Mouse (Mus musculus) embryonic facial prominence, embryonic 13.5 days (tissue): ENCODE measurements around the gene Sox30. TPM values are rescaled to one million over a fixed set of nuclear protein-coding genes. Genes with fewer than 3 reads are reported as not detected.

Experiments used
- ATAC-seq: fragments of 200-750 bp; cut with Nextera tagmentation; 2 replicates; pipeline ENCODE4 v1.8.0; 2017; ENCODE audit warnings: low read depth; ENCODE audit not compliant: insufficient number of reproducible peaks, insufficient read depth, low FRiP score, low TSS enrichment
- H3K27ac ChIP-seq: fragments of 300-500 bp; sonication (generic); 2 replicates; pipeline ENCODE4 v1.5.1; 2015; ENCODE audit warnings: moderate library complexity, mild to moderate bottlenecking, inconsistent platforms
- H3K27me3 ChIP-seq: fragments of 300-500 bp; sonication (generic); 2 replicates; pipeline ENCODE4 v1.6.1; 2015; ENCODE audit warnings: mild to moderate bottlenecking, inconsistent platforms
- H3K36me3 ChIP-seq: fragments of 300-500 bp; sonication (generic); 2 replicates; pipeline ENCODE4 v1.6.1; 2015; ENCODE audit warnings: mild to moderate bottlenecking, inconsistent platforms
- H3K4me1 ChIP-seq: fragments of 300-500 bp; sonication (generic); 2 replicates; pipeline ENCODE4 v1.6.1; 2015; ENCODE audit warnings: inconsistent platforms
- H3K4me2 ChIP-seq: fragments of 300-500 bp; sonication (generic); 2 replicates; pipeline ENCODE4 v1.6.1; 2015; ENCODE audit warnings: moderate library complexity, mild to moderate bottlenecking, inconsistent platforms
- H3K4me3 ChIP-seq: fragments of 300-500 bp; sonication (generic); 2 replicates; pipeline ENCODE4 v1.5.1; 2015; ENCODE audit warnings: mild to moderate bottlenecking, inconsistent platforms
- H3K9ac ChIP-seq: fragments of 300-500 bp; sonication (generic); 2 replicates; pipeline ENCODE4 v1.6.1; 2015; ENCODE audit warnings: mild to moderate bottlenecking, inconsistent platforms
- H3K9me3 ChIP-seq: fragments of 300-500 bp; sonication (generic); 2 replicates; pipeline ENCODE4 v1.6.1; 2016; ENCODE audit warnings: inconsistent platforms
- WGBS: fragments of 180-500 bp; shearing (Covaris S2); methylation state at CpG from one replicate; pipeline ENCODE4 v1.1.7; 2015; ENCODE audit warnings: mixed read lengths; 5-methylcytosine and 5-hydroxymethylcytosine counted together
- polyA plus RNA-seq: library from polyadenylated mRNA; unstranded; fragments of >200 nt; fragmentation: Nextera tagmentation; extraction: Ambion mirVana; gene quantifications from 2 replicates; pipeline ENCODE4 v1.2.1, GENCODE M21; 2015

Gene Sox30
- polyA plus RNA-seq, 1 experiment from 2014 or later: 0.11 TPM

- Histone ChIP-seq H3K4me2 (no peak overlapping the region), H3K27ac (no peak overlapping the region), H3K4me1 (no peaks in the 10 kb centered on the region), H3K36me3 (no peaks in the 10 kb centered on the region), H3K4me3 (no peak overlapping the region), H3K27me3 (no peaks in the 10 kb centered on the region), H3K9me3 (no peaks in the 10 kb centered on the region), H3K9ac (no peak overlapping the region)
- WGBS: 88% methylated on average over 6 of the region's 6 CpGs
- ATAC-seq: no peak
These were observed 42.9 kb downstream of the Sox30 start for GRCm38 (mm10) chr11:46022983-46023382.

- Histone ChIP-seq H3K36me3 (no peaks in the 10 kb centered on the region), H3K9me3 (no peaks in the 10 kb centered on the region), H3K4me1 (peaks cover 5% of the 10 kb centered on the region; the same call in 1 of the 2 replicates), H3K4me2 (no peak overlapping the region), H3K27ac (no peak overlapping the region), H3K4me3 (no peak overlapping the region), H3K9ac (no peak overlapping the region), H3K27me3 (no peaks in the 10 kb centered on the region)
- no peak for ATAC-seq
- WGBS: 48% methylated on average over 7 of the region's 7 CpGs
These were observed 45.9 kb downstream of the Sox30 start for GRCm38 (mm10) chr11:46025962-46026392.

GRCm38 (mm10) chr11:46027952-46028814 lies 48.1 kb downstream of the Sox30 start:
- Histone ChIP-seq H3K4me2 (no peak overlapping the region), H3K4me1 (peaks cover 8% of the 10 kb centered on the region; the same call in 1 of the 2 replicates), H3K9ac (no peak overlapping the region), H3K9me3 (no peaks in the 10 kb centered on the region), H3K27me3 (no peaks in the 10 kb centered on the region), H3K4me3 (no peak overlapping the region), H3K36me3 (no peaks in the 10 kb centered on the region), H3K27ac (no peak overlapping the region)
- WGBS: 70% methylated on average over 6 of the region's 6 CpGs
- no peak for ATAC-seq

- H3K36me3 ChIP-seq: no peaks in the 10 kb centered on the region
- no peaks in the 10 kb centered on the region for H3K9me3 ChIP-seq
- no peaks in the 10 kb centered on the region for H3K27me3 ChIP-seq
- no peak for ATAC-seq
- H3K9ac ChIP-seq: no peak overlapping the region
- H3K27ac ChIP-seq: no peak overlapping the region
- no peak overlapping the region for H3K4me3 ChIP-seq
- H3K4me2 ChIP-seq: no peak overlapping the region
- H3K4me1 ChIP-seq: peaks cover 8% of the 10 kb centered on the region; the same call in 1 of the 2 replicates
- WGBS: 35% methylated on average over 2 of the region's 2 CpGs
These were observed 49.4 kb downstream of the Sox30 start for GRCm38 (mm10) chr11:46029485-46029884.

- no peaks in the 10 kb centered on the region for H3K36me3 ChIP-seq
- no peak overlapping the region for H3K4me2 ChIP-seq
- 68% methylated on average over 2 of the region's 2 CpGs for WGBS
- no peak for ATAC-seq
- H3K27me3 ChIP-seq: no peaks in the 10 kb centered on the region
- no peak overlapping the region for H3K27ac ChIP-seq
- H3K4me3 ChIP-seq: no peak overlapping the region
- H3K9me3 ChIP-seq: no peaks in the 10 kb centered on the region
- peaks cover 8% of the 10 kb centered on the region; the same call in 1 of the 2 replicates for H3K4me1 ChIP-seq
- no peak overlapping the region for H3K9ac ChIP-seq
These were observed 49.9 kb downstream of the Sox30 start for GRCm38 (mm10) chr11:46030026-46030425.

GRCm38 (mm10) chr11:46031470-46031869 lies 51.4 kb downstream of the Sox30 start:
- H3K9ac ChIP-seq: no peak overlapping the region
- H3K9me3 ChIP-seq: no peaks in the 10 kb centered on the region
- WGBS: 54% methylated on average over 3 of the region's 3 CpGs
- no peaks in the 10 kb centered on the region for H3K27me3 ChIP-seq
- H3K27ac ChIP-seq: no peak overlapping the region
- no peak overlapping the region for H3K4me3 ChIP-seq
- H3K4me2 ChIP-seq: no peak overlapping the region
- no peak for ATAC-seq
- peaks cover 8% of the 10 kb centered on the region; the same call in 1 of the 2 replicates for H3K4me1 ChIP-seq
- H3K36me3 ChIP-seq: no peaks in the 10 kb centered on the region

- WGBS: 88% methylated on average over 7 of the region's 7 CpGs
- no peaks in the 10 kb centered on the region for H3K36me3 ChIP-seq
- no peak overlapping the region for H3K9ac ChIP-seq
- no peaks in the 10 kb centered on the region for H3K27me3 ChIP-seq
- H3K4me2 ChIP-seq: no peak overlapping the region
- peaks cover 8% of the 10 kb centered on the region; the same call in 1 of the 2 replicates for H3K4me1 ChIP-seq
- no peaks in the 10 kb centered on the region for H3K9me3 ChIP-seq
- H3K27ac ChIP-seq: no peak overlapping the region
- H3K4me3 ChIP-seq: no peak overlapping the region
- no peak for ATAC-seq
These were observed 52.8 kb downstream of the Sox30 start for GRCm38 (mm10) chr11:46032956-46033355.

- 95% methylated on average over 10 of the region's 10 CpGs for WGBS
- no peaks in the 10 kb centered on the region for H3K9me3 ChIP-seq
- no peak overlapping the region for H3K4me3 ChIP-seq
- H3K9ac ChIP-seq: no peak overlapping the region
- H3K4me1 ChIP-seq: 0 out of 2 replicates have a peak, but pooled peaks cover 6% of the 10 kb centered on the region
- H3K27me3 ChIP-seq: no peaks in the 10 kb centered on the region
- no peak overlapping the region for H3K27ac ChIP-seq
- ATAC-seq: no peak
- no peaks in the 10 kb centered on the region for H3K36me3 ChIP-seq
- H3K4me2 ChIP-seq: no peak overlapping the region
These were observed 56.3 kb downstream of the Sox30 start for GRCm38 (mm10) chr11:46036374-46036773.

GRCm38 (mm10) chr11:46038901-46039300 lies 58.8 kb downstream of the Sox30 start:
- Histone ChIP-seq H3K9me3 (no peaks in the 10 kb centered on the region), H3K4me1 (0 out of 2 replicates have a peak, but pooled peaks cover 3% of the 10 kb centered on the region), H3K27ac (no peak overlapping the region), H3K4me2 (peak overlapping the region; percentile 7), H3K4me3 (no peak overlapping the region), H3K9ac (no peak overlapping the region), H3K36me3 (no peaks in the 10 kb centered on the region), H3K27me3 (no peaks in the 10 kb centered on the region)
- 76% methylated on average over 15 of the region's 15 CpGs for WGBS
- ATAC-seq: no peak

GRCm38 (mm10) chr11:46039335-46039734 lies 59.2 kb downstream of the Sox30 start:
- Histone ChIP-seq H3K27ac (no peak overlapping the region), H3K27me3 (no peaks in the 10 kb centered on the region), H3K9ac (no peak overlapping the region), H3K36me3 (no peaks in the 10 kb centered on the region), H3K4me3 (no peak overlapping the region), H3K4me2 (peak overlapping the region; percentile 7), H3K9me3 (no peaks in the 10 kb centered on the region), H3K4me1 (0 out of 2 replicates have a peak, but pooled peaks cover 3% of the 10 kb centered on the region)
- WGBS: 47% methylated on average over 11 of the region's 11 CpGs
- no peak for ATAC-seq

GRCm38 (mm10) chr11:46040841-46041556 lies 60.9 kb downstream of the Sox30 start:
- no peak for ATAC-seq
- 83% methylated on average over 9 of the region's 9 CpGs for WGBS
- H3K27me3 ChIP-seq: no peaks in the 10 kb centered on the region
- H3K9me3 ChIP-seq: no peaks in the 10 kb centered on the region
- H3K27ac ChIP-seq: no peak overlapping the region
- H3K36me3 ChIP-seq: no peaks in the 10 kb centered on the region
- H3K9ac ChIP-seq: no peak overlapping the region
- H3K4me2 ChIP-seq: no peak overlapping the region
- no peak overlapping the region for H3K4me3 ChIP-seq
- H3K4me1 ChIP-seq: 0 out of 2 replicates have a peak, but pooled peaks cover 3% of the 10 kb centered on the region
